Mouse (Mus musculus): ENCODE data around the gene Ears2. TPM values are rescaled to one million over a fixed set of nuclear protein-coding genes. Genes with fewer than 3 reads are reported as not detected.

Gene Ears2
- polyA plus RNA-seq, 1 experiment from 2014 or later, result 14.5 TPM

Other genes with a start within 250 kb of the Ears2 start
- gene Scnn1b, start 202.2 kb downstream of the Ears2 start, polyA plus RNA-seq (2014; fragmentation: Nextera tagmentation; extraction: Ambion mirVana), result 0.07 and 0.14 TPM in 2 replicates
- gene Cog7, start 85.6 kb downstream of the Ears2 start, polyA plus RNA-seq (2014; fragmentation: Nextera tagmentation; extraction: Ambion mirVana), result 18.5 and 21.6 TPM in 2 replicates
- gene Gga2, start 46.0 kb downstream of the Ears2 start, polyA plus RNA-seq (2014; fragmentation: Nextera tagmentation; extraction: Ambion mirVana), result 38.8 and 56.0 TPM in 2 replicates
- gene Ubfd1, start 88 bp downstream of the Ears2 start, polyA plus RNA-seq (2014; fragmentation: Nextera tagmentation; extraction: Ambion mirVana), result 94.1 and 94.5 TPM in 2 replicates
- gene Ndufab1, start 34.6 kb upstream of the Ears2 start, polyA plus RNA-seq (2014; fragmentation: Nextera tagmentation; extraction: Ambion mirVana), result 649 and 690 TPM in 2 replicates
- 14.6 and 20.9 TPM in 2 replicates for gene Palb2, start 65.7 kb upstream of the Ears2 start, polyA plus RNA-seq (2014; fragmentation: Nextera tagmentation; extraction: Ambion mirVana)
- gene Dctn5, start 65.8 kb upstream of the Ears2 start, polyA plus RNA-seq (2014; fragmentation: Nextera tagmentation; extraction: Ambion mirVana), result 143 and 144 TPM in 2 replicates
- gene Plk1, start 92.2 kb upstream of the Ears2 start, polyA plus RNA-seq (2014; fragmentation: Nextera tagmentation; extraction: Ambion mirVana), result 84.4 and 101 TPM in 2 replicates
- gene Ern2, start 118.9 kb upstream of the Ears2 start, polyA plus RNA-seq (2014; fragmentation: Nextera tagmentation; extraction: Ambion mirVana), result 0.07 and 0.19 TPM in 2 replicates
- gene Chp2, start 152.2 kb upstream of the Ears2 start, polyA plus RNA-seq (2014; fragmentation: Nextera tagmentation; extraction: Ambion mirVana), result 0.11 and 0.14 TPM in 2 replicates
- gene Prkcb, start 221.5 kb upstream of the Ears2 start, polyA plus RNA-seq (2014; fragmentation: Nextera tagmentation; extraction: Ambion mirVana), result 17.8 and 22.3 TPM in 2 replicates

All from hindbrain, embryonic 11.5 days (tissue).